Mouse (Mus musculus): ENCODE results near the gene Agxt. TPM values are rescaled to one million over a fixed set of nuclear protein-coding genes. Genes with fewer than 3 reads are reported as not detected.

Agxt gene
- polyA plus RNA-seq, 1 experiment from 2014 or later = 443 TPM

- 53% methylated on average over 7 of the region's 7 CpGs for WGBS (ENCODE audit: insufficient replicate concordance)
- peaks cover 46% of the 10 kb centered on the region for H3K27me3 ChIP-seq (ENCODE audit: insufficient read depth, low read length)
- peaks cover 8% of the 10 kb centered on the region; the same call in 1 of the 2 replicates for H3K4me1 ChIP-seq (ENCODE audit: insufficient read depth)
- H3K9me3 ChIP-seq (ENCODE audit: low read length) = no peaks in the 10 kb centered on the region
- H3K4me3 ChIP-seq (ENCODE audit: low read depth, low read length) = no peak overlapping the region
- DNase-seq (no peak), ATAC-seq (no peak)
- TF ChIP-seq EP300 (IDR thresholded peaks at IDR 0.05; ENCODE audit: low read depth) = no peak
- no peak for TF ChIP-seq CTCF (IDR thresholded peaks at IDR 0.05; ENCODE audit: low read depth)
- no peaks in the 10 kb centered on the region for H3K36me3 ChIP-seq (replicated peaks; ENCODE audit: insufficient read depth, low read length)
- no peak overlapping the region for H3K9ac ChIP-seq (replicated peaks)
- H3K4me2 ChIP-seq (ENCODE audit: low read depth, low read length) = no peak overlapping the region
- no peak overlapping the region for H3K27ac ChIP-seq (ENCODE audit: low read depth)
These were observed 32.3 kb upstream of the Agxt start for GRCm38 (mm10) chr1:93102700-93103099.

- Histone ChIP-seq H3K4me2 (ENCODE audit: low read depth, low read length) (peak overlapping the region; percentile 53), H3K9ac (replicated peaks) (no peak overlapping the region), H3K4me3 (ENCODE audit: low read depth, low read length) (0 out of 2 replicates have a peak overlapping the region, but pooled peaks have one; percentile 7), H3K9me3 (ENCODE audit: low read length) (no peaks in the 10 kb centered on the region), H3K27ac (ENCODE audit: low read depth) (no peak overlapping the region), H3K27me3 (ENCODE audit: insufficient read depth, low read length) (no peaks in the 10 kb centered on the region), H3K4me1 (ENCODE audit: insufficient read depth) (0 out of 2 replicates have a peak, but pooled peaks cover 5% of the 10 kb centered on the region), H3K36me3 (replicated peaks; ENCODE audit: insufficient read depth, low read length) (no peaks in the 10 kb centered on the region)
- DNase-seq (peak; percentile 57), ATAC-seq (peak; percentile 44; the same call in 1 of the 2 replicates)
- WGBS (ENCODE audit: insufficient replicate concordance) = 31% methylated on average over 21 of the region's 21 CpGs
- TF ChIP-seq EP300 (IDR thresholded peaks at IDR 0.05; ENCODE audit: low read depth) = no peak
- TF ChIP-seq CTCF (IDR thresholded peaks at IDR 0.05; ENCODE audit: low read depth) = no peak
These were observed 20.2 kb upstream of the Agxt start for GRCm38 (mm10) chr1:93114713-93115463.

- no peak for ATAC-seq
- H3K4me2 ChIP-seq (ENCODE audit: low read depth, low read length) = peak overlapping the region; percentile 53
These were observed 19.6 kb upstream of the Agxt start for GRCm38 (mm10) chr1:93115471-93115870.

GRCm38 (mm10) chr1:93118816-93119215 is 16.2 kb upstream of the Agxt start:
- WGBS (ENCODE audit: insufficient replicate concordance) = 39% methylated on average over 4 of the region's 4 CpGs
- H3K27me3 ChIP-seq (ENCODE audit: insufficient read depth, low read length) = no peaks in the 10 kb centered on the region
- no peak overlapping the region for H3K4me3 ChIP-seq (ENCODE audit: low read depth, low read length)
- DNase-seq (no peak), ATAC-seq (no peak)
- H3K27ac ChIP-seq (ENCODE audit: low read depth) = no peak overlapping the region
- H3K9me3 ChIP-seq (ENCODE audit: low read length) = no peaks in the 10 kb centered on the region
- H3K4me1 ChIP-seq (ENCODE audit: insufficient read depth) = peaks cover 9% of the 10 kb centered on the region
- TF ChIP-seq EP300 (IDR thresholded peaks at IDR 0.05; ENCODE audit: low read depth) (no peak), CTCF (IDR thresholded peaks at IDR 0.05; ENCODE audit: low read depth) (no peak)
- no peak overlapping the region for H3K9ac ChIP-seq (replicated peaks)
- H3K4me2 ChIP-seq (ENCODE audit: low read depth, low read length) = no peak overlapping the region
- H3K36me3 ChIP-seq (replicated peaks; ENCODE audit: insufficient read depth, low read length) = no peaks in the 10 kb centered on the region

More at GRCm38 (mm10) chr1:93115471-93115870, 19.6 kb upstream of the Agxt start:
- Histone ChIP-seq H3K27me3 (ENCODE audit: insufficient read depth, low read length) (no peaks in the 10 kb centered on the region), H3K4me3 (ENCODE audit: low read depth, low read length) (0 out of 2 replicates have a peak overlapping the region, but pooled peaks have one; percentile 7), H3K9me3 (ENCODE audit: low read length) (no peaks in the 10 kb centered on the region), H3K27ac (ENCODE audit: low read depth) (no peak overlapping the region), H3K4me1 (ENCODE audit: insufficient read depth) (0 out of 2 replicates have a peak, but pooled peaks cover 5% of the 10 kb centered on the region), H3K36me3 (replicated peaks; ENCODE audit: insufficient read depth, low read length) (no peaks in the 10 kb centered on the region), H3K9ac (replicated peaks) (no peak overlapping the region)
- 24% methylated on average over 13 of the region's 13 CpGs for WGBS (ENCODE audit: insufficient replicate concordance)
- DNase-seq = no peak
- TF ChIP-seq CTCF (IDR thresholded peaks at IDR 0.05; ENCODE audit: low read depth) = no peak
- TF ChIP-seq EP300 (IDR thresholded peaks at IDR 0.05; ENCODE audit: low read depth) = no peak

- Histone ChIP-seq H3K36me3 (replicated peaks; ENCODE audit: insufficient read depth, low read length) (no peaks in the 10 kb centered on the region), H3K27me3 (ENCODE audit: insufficient read depth, low read length) (no peaks in the 10 kb centered on the region), H3K4me1 (ENCODE audit: insufficient read depth) (peaks cover 18% of the 10 kb centered on the region), H3K4me3 (ENCODE audit: low read depth, low read length) (no peak overlapping the region), H3K9ac (replicated peaks) (no peak overlapping the region), H3K4me2 (ENCODE audit: low read depth, low read length) (no peak overlapping the region), H3K9me3 (ENCODE audit: low read length) (no peaks in the 10 kb centered on the region), H3K27ac (ENCODE audit: low read depth) (peak overlapping the region; percentile 25; the same call in 1 of the 2 replicates)
- peak; percentile 60 for DNase-seq
- 61% methylated on average over 11 of the region's 11 CpGs for WGBS (ENCODE audit: insufficient replicate concordance)
- peak; percentile 81 for ATAC-seq
- TF ChIP-seq EP300 (IDR thresholded peaks at IDR 0.05; ENCODE audit: low read depth) (no peak), CTCF (IDR thresholded peaks at IDR 0.05; ENCODE audit: low read depth) (no peak)
These were observed 11.7 kb upstream of the Agxt start for GRCm38 (mm10) chr1:93123179-93123854.

- no peaks in the 10 kb centered on the region for H3K27me3 ChIP-seq (ENCODE audit: insufficient read depth, low read length)
- H3K36me3 ChIP-seq (replicated peaks; ENCODE audit: insufficient read depth, low read length) = no peaks in the 10 kb centered on the region
- H3K27ac ChIP-seq (ENCODE audit: low read depth) = no peak overlapping the region; the same call in 1 of the 2 replicates
- 40% methylated on average over 8 of the region's 8 CpGs for WGBS (ENCODE audit: insufficient replicate concordance)
- no peak for DNase-seq
- TF ChIP-seq CTCF (IDR thresholded peaks at IDR 0.05; ENCODE audit: low read depth) (no peak), EP300 (IDR thresholded peaks at IDR 0.05; ENCODE audit: low read depth) (no peak)
- ATAC-seq = no peak
- H3K9me3 ChIP-seq (ENCODE audit: low read length) = no peaks in the 10 kb centered on the region
- peaks cover 18% of the 10 kb centered on the region for H3K4me1 ChIP-seq (ENCODE audit: insufficient read depth)
- no peak overlapping the region for H3K4me2 ChIP-seq (ENCODE audit: low read depth, low read length)
- H3K4me3 ChIP-seq (ENCODE audit: low read depth, low read length) = no peak overlapping the region
- H3K9ac ChIP-seq (replicated peaks) = no peak overlapping the region
These were observed 11.0 kb upstream of the Agxt start for GRCm38 (mm10) chr1:93124066-93124465.

Data from liver, postnatal 0 days (tissue).